Mouse (Mus musculus) testis, postnatal 10 days (tissue): ENCODE results near the gene Flrt3.

ENCODE experiments used
- DNase-seq: peaks from one replicate; pipeline ENCODE4 v3.0.0; 2021; ENCODE audit warnings: low spot score

Flrt3 gene

GRCm38 (mm10) chr2:140670963-140671702 lies at the start of gene Flrt3:
Gene Flrt3, minus strand, starts transcription at chr2:140671469.
- peak; percentile 80 for DNase-seq

DNA sequence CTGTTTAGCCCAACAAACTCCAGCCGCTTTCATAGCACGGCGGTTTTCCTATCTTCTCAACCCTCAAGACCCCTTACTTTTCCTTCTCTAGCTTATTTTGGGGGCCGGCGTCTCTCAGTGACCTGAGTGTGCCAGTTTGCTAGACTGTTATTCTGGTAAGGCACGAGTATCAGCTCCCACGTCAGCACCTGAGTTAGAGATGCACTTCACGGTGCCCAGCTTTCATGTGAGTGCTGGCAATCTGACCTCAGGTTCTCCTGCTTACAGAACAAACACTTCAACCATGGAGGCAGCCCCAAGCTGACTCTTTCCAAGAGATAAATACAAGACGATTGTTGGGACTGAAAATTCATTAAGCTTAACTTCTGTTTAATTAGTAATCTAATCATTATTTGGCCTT lies 46.1 kb upstream of the Flrt3 start:
- no peak for DNase-seq

DNA sequence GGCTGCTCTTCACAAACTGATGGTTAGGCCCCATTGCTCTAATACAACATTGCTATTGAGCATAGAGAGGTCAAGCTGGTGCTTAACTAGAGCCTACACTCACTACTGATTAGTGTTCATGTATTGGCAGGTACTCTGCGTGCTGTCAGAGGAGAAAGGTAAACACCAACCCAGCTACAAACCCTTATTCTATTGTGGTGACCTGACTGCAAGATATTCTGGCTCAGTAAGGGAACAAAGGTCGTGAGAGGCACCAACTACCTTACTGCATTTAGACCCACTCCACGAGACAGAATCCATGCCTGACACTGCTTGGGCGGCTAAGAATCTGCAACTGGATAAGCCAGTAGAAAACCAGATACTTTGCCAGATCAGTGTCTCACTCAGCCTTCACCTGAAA lies 44.6 kb upstream of the Flrt3 start:
- no peak for DNase-seq

- DNase-seq, result no peak
These were observed 36.3 kb upstream of the Flrt3 start for GRCm38 (mm10) chr2:140707550-140707949.

GRCm38 (mm10) chr2:140705278-140705677 lies 34.0 kb upstream of the Flrt3 start:
- no peak for DNase-seq

DNA sequence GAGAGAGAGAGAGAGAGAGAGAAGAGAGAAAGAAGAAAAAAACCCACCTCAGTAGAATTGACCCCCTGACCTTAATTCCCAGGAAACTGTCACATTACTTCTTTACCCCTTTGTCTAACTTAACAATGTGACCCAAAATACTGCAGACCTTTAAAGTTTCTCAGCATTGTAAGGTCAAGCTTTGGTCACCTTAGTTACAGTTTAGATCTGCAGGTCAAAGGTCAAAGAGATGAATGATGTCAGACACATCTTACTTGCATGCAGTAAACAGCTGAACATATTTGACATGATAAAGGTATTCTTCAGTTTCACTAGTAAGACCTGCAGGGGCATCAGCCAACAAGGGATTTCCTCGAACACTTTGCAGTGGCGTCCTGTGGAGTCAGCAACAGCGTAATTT lies 32.9 kb upstream of the Flrt3 start:
- DNase-seq, result no peak

- no peak for DNase-seq
These were observed 32.1 kb upstream of the Flrt3 start for GRCm38 (mm10) chr2:140703377-140703776.

GRCm38 (mm10) chr2:140698585-140698984 lies 27.3 kb upstream of the Flrt3 start:
- DNase-seq, result no peak

- DNase-seq, result no peak
These were observed 22.6 kb upstream of the Flrt3 start for GRCm38 (mm10) chr2:140693845-140694244.

- DNase-seq, result no peak
These were observed 21.2 kb upstream of the Flrt3 start for GRCm38 (mm10) chr2:140692461-140692860.

DNA sequence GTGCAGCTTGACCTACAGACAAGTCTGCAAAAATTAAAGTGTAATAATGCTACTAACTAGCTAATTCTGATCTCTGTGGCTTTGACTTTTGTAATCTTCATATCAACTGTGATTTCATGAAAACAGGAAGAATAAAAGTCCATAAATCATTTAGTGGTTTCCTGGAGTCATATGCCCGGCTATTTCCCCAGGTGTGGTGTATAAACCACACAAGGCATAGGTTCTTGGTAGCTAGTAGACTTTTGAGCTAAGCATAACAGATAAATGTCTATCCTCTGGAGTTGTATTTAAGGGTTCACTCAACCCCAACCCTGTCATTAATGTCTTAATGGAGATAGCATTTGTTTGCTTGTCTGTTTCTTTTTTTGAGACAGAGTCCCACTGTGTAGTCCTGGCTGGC lies 20.1 kb upstream of the Flrt3 start:
- no peak for DNase-seq

GRCm38 (mm10) chr2:140690906-140691305 lies 19.6 kb upstream of the Flrt3 start:
- DNase-seq, result no peak

DNA sequence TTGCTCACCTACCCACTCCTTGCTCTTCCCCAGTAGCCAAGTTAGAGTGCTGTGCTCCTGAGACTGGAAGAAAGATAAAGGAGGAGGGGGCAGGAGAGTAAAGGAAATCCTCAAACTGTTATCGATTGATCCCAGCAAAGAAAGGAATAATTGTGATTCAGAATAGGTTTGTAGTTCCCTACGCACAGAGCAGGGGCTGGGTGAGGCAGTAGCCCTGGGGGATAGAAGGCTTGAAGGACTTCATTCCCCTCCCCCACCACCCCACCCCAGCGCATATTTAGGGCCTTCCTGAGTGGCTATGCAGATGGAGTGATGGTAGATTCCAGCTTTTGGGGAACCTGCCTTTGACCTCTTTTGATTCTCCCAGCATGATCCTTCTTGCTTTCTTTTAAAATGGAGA lies 5.5 kb upstream of the Flrt3 start:
- no peak for DNase-seq

GRCm38 (mm10) chr2:140673466-140673865 lies 2.2 kb upstream of the Flrt3 start:
- DNase-seq, result no peak

DNA sequence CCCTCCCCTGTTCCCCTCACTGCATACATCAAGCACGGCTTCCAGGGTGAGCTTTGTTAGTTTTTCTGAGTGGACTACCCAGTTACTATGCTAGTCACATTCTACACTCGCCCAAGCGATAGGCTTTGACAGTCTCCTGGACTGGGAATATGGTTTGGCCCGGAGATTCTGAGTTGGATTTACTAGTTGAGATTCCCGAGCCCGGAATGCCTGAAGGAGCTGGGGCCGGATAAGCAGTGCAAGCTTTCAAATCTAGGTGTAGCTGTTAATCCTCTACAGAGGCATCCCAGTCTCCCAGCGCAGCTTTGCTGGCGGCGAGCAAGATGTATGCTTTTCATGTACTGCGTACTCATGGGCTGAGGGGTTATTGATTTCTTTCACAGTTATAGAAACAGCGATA lies 812 bp downstream of the Flrt3 start:
- DNase-seq, result peak; percentile 44

DNA sequence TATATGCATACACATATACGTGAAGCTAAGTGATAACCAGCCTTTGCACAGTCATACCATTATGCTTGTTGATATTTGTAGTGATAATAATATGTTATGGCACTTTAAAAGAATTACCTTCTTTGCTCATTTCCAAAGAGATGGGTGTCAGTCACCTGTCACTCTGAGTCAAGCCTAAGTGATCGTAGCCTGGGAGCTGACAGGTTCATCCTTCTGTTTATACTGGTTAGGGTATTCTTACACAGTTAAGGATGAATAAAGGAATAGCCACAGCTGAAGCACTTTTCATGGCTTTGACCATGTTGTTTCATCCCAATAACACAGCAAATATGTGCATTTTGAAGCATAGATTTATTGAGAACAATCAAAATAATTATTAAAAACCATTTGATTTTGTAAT lies 1.5 kb downstream of the Flrt3 start:
- DNase-seq, result no peak

- DNase-seq, result no peak
These were observed 2.2 kb downstream of the Flrt3 start for GRCm38 (mm10) chr2:140669081-140669480.

GRCm38 (mm10) chr2:140668311-140668710 lies 3.0 kb downstream of the Flrt3 start:
- peak; percentile 74 for DNase-seq

DNA sequence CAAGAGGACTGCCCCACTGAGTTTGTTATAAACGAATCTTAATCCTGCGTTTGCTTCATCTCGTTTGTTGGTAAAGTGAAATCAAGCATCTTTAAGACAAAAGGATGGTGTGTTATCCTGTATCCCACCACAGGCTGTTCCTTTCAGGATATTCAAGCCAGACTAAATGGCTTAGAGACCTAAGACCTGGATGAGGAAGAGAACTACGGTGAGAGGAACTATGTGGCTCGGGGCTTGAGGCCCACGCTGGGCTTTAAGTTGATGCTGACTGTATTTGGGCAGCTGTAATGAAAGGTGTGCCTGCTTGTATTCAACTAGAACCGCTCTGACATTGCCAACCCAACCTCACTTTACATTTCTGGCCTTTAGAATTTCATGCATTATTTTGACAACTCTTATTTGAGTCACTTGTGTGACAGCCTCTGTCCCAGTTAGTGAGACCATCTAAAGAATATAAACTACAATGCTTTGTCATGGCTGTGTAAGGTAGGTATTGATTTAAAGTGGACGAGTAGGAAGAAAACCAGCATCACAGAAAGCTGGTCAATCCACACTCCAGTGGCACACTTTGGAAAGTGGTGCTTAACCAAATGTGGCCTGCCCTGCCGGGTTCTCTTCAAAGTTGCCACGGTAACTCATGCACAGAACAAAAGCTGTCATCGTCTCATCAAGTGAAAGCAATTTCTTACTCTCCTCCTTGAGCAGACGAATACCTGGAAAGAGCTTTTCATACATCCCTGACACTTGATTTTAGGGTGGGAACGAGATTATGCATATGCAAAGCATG lies 3.8 kb downstream of the Flrt3 start:
- DNase-seq, result no peak

GRCm38 (mm10) chr2:140666846-140667245 lies 4.4 kb downstream of the Flrt3 start:
- no peak for DNase-seq

DNA sequence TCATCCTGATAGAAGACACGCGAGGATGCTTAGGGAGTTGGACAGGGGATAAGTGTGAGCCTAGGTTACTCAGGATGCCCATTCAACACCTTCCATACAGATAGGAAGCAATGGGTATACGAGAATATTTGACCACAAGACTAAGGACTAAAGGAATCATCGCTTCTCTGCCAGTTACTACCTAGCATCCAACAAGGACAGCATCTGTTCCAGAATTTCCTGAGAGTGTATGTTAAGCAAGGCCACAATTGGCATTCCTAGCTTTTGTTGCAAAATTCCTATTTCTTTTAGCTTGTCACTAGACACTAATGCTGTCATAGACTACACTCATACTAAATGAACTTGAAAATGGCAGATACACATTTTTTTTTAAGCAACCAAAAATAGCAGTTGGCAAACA lies 6.9 kb downstream of the Flrt3 start:
- DNase-seq, result no peak

GRCm38 (mm10) chr2:140662673-140663072 lies 8.6 kb downstream of the Flrt3 start:
- no peak for DNase-seq

DNA sequence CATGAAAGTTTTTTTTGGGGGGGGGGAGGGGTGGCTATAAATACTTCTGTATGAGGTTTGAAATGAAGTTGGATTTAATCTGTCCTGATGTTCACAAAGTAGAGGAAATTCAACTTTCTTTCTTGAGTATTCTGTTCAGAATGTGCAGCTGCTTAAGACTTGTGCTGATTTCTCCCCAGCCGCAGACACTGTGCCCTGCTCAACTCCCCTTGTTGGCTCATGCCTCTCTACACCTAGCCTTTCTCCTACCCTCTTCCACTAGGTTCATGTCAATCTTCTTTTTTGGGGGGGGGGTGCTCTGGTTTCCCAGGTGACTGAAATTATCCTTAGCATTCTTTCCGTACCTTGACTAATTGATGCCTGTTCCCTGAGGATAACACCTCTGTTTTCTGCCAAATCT lies 17.3 kb downstream of the Flrt3 start:
- no peak for DNase-seq

- DNase-seq, result no peak
These were observed 17.8 kb downstream of the Flrt3 start for GRCm38 (mm10) chr2:140653481-140653880.
